Mouse (Mus musculus) layer of hippocampus, adult 9-11 months (tissue): ENCODE measurements around the gene Dydc1.

Experiments used
- DNase-seq: peaks from one replicate; pipeline ENCODE4 v3.0.0; 2022

The Dydc1 gene

GRCm38 (mm10) chr14:41100712-41101111 is 28.0 kb downstream of the Dydc1 start:
- DNase-seq: no peak

DNA sequence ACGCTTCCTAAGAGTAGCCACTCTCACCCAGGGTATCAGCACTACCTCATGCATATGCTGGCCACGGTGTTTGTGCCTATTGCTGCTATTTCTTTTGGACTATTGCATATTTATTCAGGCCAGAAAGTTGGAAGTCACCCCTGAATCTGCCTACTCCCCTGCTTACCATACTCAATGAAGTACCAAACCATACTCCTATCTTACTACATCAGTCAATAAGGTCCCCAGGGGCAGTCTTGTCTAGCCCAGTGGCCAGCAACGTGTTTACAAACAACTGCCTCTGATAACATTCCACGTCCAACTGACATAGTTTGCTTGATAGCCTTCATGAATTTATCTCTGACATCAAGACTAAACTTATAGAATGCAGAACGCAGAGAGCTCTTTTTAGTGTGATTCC is 28.5 kb downstream of the Dydc1 start:
- DNase-seq: no peak

DNA sequence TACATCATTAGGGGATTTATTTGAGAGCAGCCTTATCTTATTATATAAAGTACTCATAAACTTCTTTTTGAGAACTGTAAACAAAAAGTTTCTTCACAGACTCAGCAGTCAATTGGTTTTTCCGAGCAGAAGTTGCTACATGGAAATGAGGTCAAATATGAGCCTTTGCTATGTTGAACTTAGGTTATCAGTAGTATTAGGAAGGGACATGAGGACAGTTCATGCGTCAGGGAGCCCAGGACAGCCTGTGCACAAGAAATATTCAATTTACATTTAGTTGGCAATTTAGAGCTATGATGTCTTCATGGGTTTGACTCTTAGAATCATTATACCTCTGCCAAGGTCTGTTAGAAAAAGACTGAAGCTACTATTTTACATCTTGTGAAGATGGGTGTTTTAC is 29.6 kb downstream of the Dydc1 start:
- DNase-seq: no peak

GRCm38 (mm10) chr14:41104853-41105444 is 32.2 kb downstream of the Dydc1 start, which contains the start of gene Mat1a:
Mat1a (plus strand) TSS chr14:41105035.
- no peak for DNase-seq

DNA sequence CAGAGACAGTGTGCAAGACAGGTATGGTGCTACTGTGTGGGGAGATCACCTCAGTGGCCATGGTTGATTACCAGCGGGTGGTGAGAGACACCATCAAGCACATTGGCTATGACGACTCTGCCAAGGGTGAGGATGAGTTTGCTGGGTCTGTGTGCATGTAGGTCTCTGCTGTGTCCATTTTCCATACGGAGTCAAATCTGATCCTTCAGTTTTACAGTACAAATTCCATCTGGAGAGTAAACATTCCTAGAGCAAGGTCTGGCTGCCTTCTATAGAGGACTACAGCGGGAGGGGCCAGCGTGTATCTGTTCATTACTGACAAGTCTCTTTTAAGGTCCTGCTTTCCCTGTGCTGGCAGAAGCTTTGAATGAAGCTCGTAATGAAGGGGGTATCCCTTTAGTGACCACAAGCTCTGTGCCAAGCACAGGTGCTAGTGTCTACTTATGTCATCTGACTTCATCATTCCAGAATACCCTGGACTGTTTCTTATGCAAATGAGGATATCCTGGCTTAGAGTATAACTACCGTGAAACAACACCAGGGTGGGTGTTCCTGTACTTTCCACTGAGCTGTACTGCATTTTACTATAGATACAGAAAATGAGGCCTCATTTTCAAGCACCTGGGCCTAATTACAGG is 38.4 kb downstream of the Dydc1 start:
- no peak for DNase-seq

GRCm38 (mm10) chr14:41112944-41113343 is 40.2 kb downstream of the Dydc1 start:
- DNase-seq: no peak

- DNase-seq: no peak
These were observed 43.6 kb downstream of the Dydc1 start for GRCm38 (mm10) chr14:41116271-41116670.

DNA sequence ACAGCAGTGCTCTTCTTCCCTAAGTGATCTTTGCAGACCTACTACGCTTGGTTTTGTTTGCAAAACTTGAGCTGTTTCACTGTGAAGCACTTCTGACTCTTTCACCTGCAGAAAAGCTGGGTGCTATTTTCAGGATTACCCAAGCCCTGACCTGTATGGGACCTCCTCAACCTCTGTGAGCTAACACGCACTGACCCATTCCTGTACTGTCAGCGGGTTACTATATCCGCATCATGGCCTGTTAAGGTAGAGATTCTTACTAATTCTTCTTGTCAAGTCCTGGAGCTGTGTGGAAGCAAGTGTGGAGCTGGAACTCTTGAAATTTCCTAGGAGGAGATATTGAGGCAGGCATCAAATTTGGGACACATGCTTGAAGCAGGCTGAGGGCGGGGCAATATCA is 52.0 kb downstream of the Dydc1 start:
- no peak for DNase-seq

GRCm38 (mm10) chr14:41127997-41128396 is 55.3 kb downstream of the Dydc1 start:
- DNase-seq: no peak

DNA sequence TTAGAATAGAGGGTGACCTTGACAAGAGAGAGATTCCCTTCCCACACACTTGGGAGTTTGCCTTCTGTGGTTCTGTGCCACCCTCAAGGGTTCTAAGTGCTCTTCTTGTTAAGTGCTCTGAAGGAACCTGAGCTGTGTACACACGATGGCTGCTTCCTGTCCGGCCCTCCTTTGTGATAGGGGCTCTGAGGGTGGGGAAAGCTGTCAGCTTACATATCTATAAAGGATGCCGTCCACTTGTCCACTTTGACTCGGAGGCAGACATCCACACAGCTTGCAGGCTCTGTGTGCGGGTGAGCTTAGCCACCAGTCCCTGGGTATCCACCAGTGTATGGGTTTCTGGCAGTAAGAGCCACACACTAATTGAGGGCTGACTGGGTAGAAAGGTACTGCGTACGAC is 58.8 kb downstream of the Dydc1 start, which contains the start of gene Sftpa1:
Gene Sftpa1 (plus strand): TSS at position 243 of the 400 bp plus-strand sequence.
- no peak for DNase-seq

DNA sequence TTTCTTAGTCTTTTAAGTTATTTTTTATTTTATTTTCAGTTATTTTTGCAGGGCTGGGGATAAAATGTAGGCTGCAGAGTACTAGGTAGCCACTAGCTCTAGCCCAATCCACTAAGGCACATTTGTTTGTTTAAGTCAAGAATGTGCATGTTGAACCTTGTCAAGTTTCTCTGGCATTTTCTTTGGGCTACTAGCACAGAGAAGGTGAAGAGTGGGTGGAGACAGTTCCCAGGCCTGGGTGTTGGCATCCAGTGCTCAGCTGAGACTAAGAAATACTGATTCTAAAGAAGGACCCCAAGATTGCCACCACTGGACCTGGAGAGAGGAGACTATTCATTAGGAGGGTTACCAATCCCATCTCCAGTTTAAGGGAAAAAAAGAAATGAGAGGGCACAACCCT is 64.3 kb downstream of the Dydc1 start:
- no peak for DNase-seq

DNA sequence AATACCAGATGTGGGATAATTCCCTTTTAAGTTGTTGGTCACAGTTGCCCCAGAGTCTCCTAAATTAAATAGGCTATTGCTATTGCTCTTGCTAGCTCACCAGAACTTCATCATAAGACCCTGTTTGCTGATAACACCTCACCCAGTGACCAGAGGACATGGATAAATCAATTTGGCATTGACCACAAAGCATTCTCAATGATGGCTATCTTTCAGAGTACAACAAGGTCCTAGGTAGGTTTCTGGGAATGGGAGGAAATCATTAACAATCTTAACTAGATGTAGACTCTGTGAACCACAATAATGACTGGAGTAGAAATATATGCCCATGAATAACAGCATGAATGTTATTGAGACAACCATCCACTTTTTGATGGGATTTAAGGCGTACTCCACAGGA is 68.0 kb downstream of the Dydc1 start:
- DNase-seq: no peak
